Mouse (Mus musculus): ENCODE data around the gene AI854703. TPM values are rescaled to one million over a fixed set of nuclear protein-coding genes. Genes with fewer than 3 reads are reported as not detected.

Gene AI854703
- polyA plus RNA-seq, 1 experiment from 2014 or later = 4.6 TPM

Other genes starting within 250 kb of the AI854703 start
- gene Krba1, start 231.2 kb upstream of the AI854703 start, polyA plus RNA-seq (2016; fragmentation: Nextera tagmentation; extraction: Ambion mirVana) = 26.3 and 27.4 TPM in 2 replicates
- 18.4 and 18.5 TPM in 2 replicates for gene Zfp467, start 180.9 kb upstream of the AI854703 start, polyA plus RNA-seq (2016; fragmentation: Nextera tagmentation; extraction: Ambion mirVana)
- 0.28 and 0.63 TPM in 2 replicates for gene Sspo, start 178.5 kb upstream of the AI854703 start, polyA plus RNA-seq (2016; fragmentation: Nextera tagmentation; extraction: Ambion mirVana)
- 97.7 and 107 TPM in 2 replicates for gene Atp6v0e2, start 89.1 kb upstream of the AI854703 start, polyA plus RNA-seq (2016; fragmentation: Nextera tagmentation; extraction: Ambion mirVana)
- gene Lrrc61, start 72.0 kb upstream of the AI854703 start, polyA plus RNA-seq (2016; fragmentation: Nextera tagmentation; extraction: Ambion mirVana) = 15.6 and 20.1 TPM in 2 replicates
- 3.9 and 4.7 TPM in 2 replicates for gene Rarres2, start 54.0 kb upstream of the AI854703 start, polyA plus RNA-seq (2016; fragmentation: Nextera tagmentation; extraction: Ambion mirVana)
- gene Gm45021, start 37.2 kb upstream of the AI854703 start, polyA plus RNA-seq (2016; fragmentation: Nextera tagmentation; extraction: Ambion mirVana) = not detected in 2 replicates
- gene Repin1, start 32.9 kb upstream of the AI854703 start, polyA plus RNA-seq (2016; fragmentation: Nextera tagmentation; extraction: Ambion mirVana) = 42.6 and 44.0 TPM in 2 replicates
- not detected in 2 replicates for gene Gm44965, start 32.8 kb upstream of the AI854703 start, polyA plus RNA-seq (2016; fragmentation: Nextera tagmentation; extraction: Ambion mirVana)
- 13.8 TPM in 2 replicates for gene Zfp775, start 24.7 kb upstream of the AI854703 start, polyA plus RNA-seq (2016; fragmentation: Nextera tagmentation; extraction: Ambion mirVana)
- gene Gimap8, start 20.5 kb downstream of the AI854703 start, polyA plus RNA-seq (2016; fragmentation: Nextera tagmentation; extraction: Ambion mirVana) = 0.70 and 1.1 TPM in 2 replicates
- gene Gimap9, start 49.4 kb downstream of the AI854703 start, polyA plus RNA-seq (2016; fragmentation: Nextera tagmentation; extraction: Ambion mirVana) = 2.2 and 2.5 TPM in 2 replicates
- 3.1 and 4.3 TPM in 2 replicates for gene Gimap4, start 57.8 kb downstream of the AI854703 start, polyA plus RNA-seq (2016; fragmentation: Nextera tagmentation; extraction: Ambion mirVana)
- 9.6 and 11.4 TPM in 2 replicates for gene Gimap6, start 81.5 kb downstream of the AI854703 start, polyA plus RNA-seq (2016; fragmentation: Nextera tagmentation; extraction: Ambion mirVana)
- gene Gm28053, start 91.8 kb downstream of the AI854703 start, polyA plus RNA-seq (2016; fragmentation: Nextera tagmentation; extraction: Ambion mirVana) = 0.70 TPM in 1 of 2 replicates, not detected in the other
- not detected in 2 replicates for gene Gimap7, start 91.9 kb downstream of the AI854703 start, polyA plus RNA-seq (2016; fragmentation: Nextera tagmentation; extraction: Ambion mirVana)
- gene Gimap1, start 112.3 kb downstream of the AI854703 start, polyA plus RNA-seq (2016; fragmentation: Nextera tagmentation; extraction: Ambion mirVana) = 6.0 and 8.3 TPM in 2 replicates
- gene Gimap5, start 119.4 kb downstream of the AI854703 start, polyA plus RNA-seq (2016; fragmentation: Nextera tagmentation; extraction: Ambion mirVana) = 1.4 and 1.8 TPM in 2 replicates
- gene Gimap3, start 144.1 kb downstream of the AI854703 start, polyA plus RNA-seq (2016; fragmentation: Nextera tagmentation; extraction: Ambion mirVana) = not detected in 2 replicates
- 19.3 and 21.2 TPM in 2 replicates for gene Tmem176a, start 214.2 kb downstream of the AI854703 start, polyA plus RNA-seq (2016; fragmentation: Nextera tagmentation; extraction: Ambion mirVana)
- 72.6 and 82.3 TPM in 2 replicates for gene Tmem176b, start 214.7 kb downstream of the AI854703 start, polyA plus RNA-seq (2016; fragmentation: Nextera tagmentation; extraction: Ambion mirVana)
- 0.19 TPM in 1 of 2 replicates, not detected in the other for gene Aoc1, start 246.1 kb downstream of the AI854703 start, polyA plus RNA-seq (2016; fragmentation: Nextera tagmentation; extraction: Ambion mirVana)